Mouse (Mus musculus) thymus, postnatal 0 days (tissue): ENCODE data around the gene Olfr297. TPM values are rescaled to one million over a fixed set of nuclear protein-coding genes. Genes with fewer than 3 reads are reported as not detected.

ENCODE experiments used
- DNase-seq: peaks from one replicate; pipeline ENCODE4 v3.0.0-alpha.2; 2015; ENCODE audit warnings: low spot score
- polyA plus RNA-seq: library from polyadenylated mRNA; unstranded; fragments of >200 nt; fragmentation: Nextera tagmentation; extraction: Ambion mirVana; gene quantifications from 2 replicates; pipeline ENCODE4 v1.2.1, GENCODE M21; 2015

Gene Olfr297
- not detected in 2 replicates for polyA plus RNA-seq

DNA sequence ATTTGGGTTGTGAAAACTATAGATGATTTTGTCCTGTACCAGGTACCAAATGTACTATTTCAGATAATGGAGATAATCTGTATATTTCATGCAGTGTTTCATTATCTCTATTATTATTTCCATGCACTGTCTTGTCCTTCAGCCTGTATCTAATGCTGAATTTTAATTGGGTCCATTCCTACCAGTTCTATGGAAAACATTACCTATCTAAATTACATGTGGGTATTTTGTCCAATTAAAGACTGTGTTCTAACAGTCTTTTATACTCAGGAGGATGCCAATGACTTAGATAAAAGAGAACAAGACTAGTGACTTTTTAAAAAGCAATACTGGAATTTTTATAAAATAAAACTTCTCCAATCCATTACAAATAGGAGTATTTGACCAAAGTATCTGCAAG, at the start of gene Olfr297:
Olfr297 (plus strand) TSS at position 301 of the 400 bp plus-strand sequence.
- DNase-seq: no peak

DNA sequence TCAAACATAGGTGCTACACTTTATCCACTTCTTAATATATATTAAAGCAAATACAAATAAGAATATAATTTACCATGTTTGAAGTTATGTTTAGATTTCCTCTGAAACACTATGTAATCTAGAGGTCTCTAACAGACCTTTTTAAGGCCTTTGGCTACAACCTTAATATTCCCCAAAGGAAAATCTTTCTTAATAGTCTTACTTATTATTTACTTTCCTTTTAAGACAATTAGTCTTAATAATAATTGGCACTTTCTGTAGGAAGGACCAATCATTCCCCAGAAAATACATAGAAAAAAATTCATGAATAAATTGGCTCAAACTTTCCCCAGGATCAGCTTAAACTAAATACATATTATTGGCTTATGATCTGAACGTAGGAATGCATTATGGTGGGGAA, 27.4 kb upstream of the Olfr297 start, which contains the start of gene Olfr298:
Olfr298 (minus strand) TSS at position 101 of the 400 bp plus-strand sequence.
- DNase-seq: no peak

Other genes starting within 250 kb of the Olfr297 start
- gene Olfr310, start 242.8 kb upstream of the Olfr297 start, polyA plus RNA-seq: not detected in 2 replicates
- gene Olfr309, start 206.3 kb upstream of the Olfr297 start, polyA plus RNA-seq: not detected in 2 replicates
- not detected in 2 replicates for gene Olfr308, start 194.3 kb upstream of the Olfr297 start, polyA plus RNA-seq
- gene Olfr307, start 182.4 kb upstream of the Olfr297 start, polyA plus RNA-seq: not detected in 2 replicates
- gene Olfr305, start 153.0 kb upstream of the Olfr297 start, polyA plus RNA-seq: not detected in 2 replicates
- not detected in 2 replicates for gene Olfr304, start 133.3 kb upstream of the Olfr297 start, polyA plus RNA-seq
- not detected in 2 replicates for gene Olfr303, start 122.2 kb upstream of the Olfr297 start, polyA plus RNA-seq
- gene Olfr301, start 116.1 kb upstream of the Olfr297 start, polyA plus RNA-seq: not detected in 2 replicates
- not detected in 2 replicates for gene Olfr299, start 60.0 kb upstream of the Olfr297 start, polyA plus RNA-seq
- gene Olfr298, start 27.5 kb upstream of the Olfr297 start, polyA plus RNA-seq: not detected in 2 replicates
- not detected in 2 replicates for gene Olfr295, start 63.9 kb downstream of the Olfr297 start, polyA plus RNA-seq
- gene Olfr294, start 96.7 kb downstream of the Olfr297 start, polyA plus RNA-seq: not detected in 2 replicates
- not detected in 2 replicates for gene Olfr293, start 129.1 kb downstream of the Olfr297 start, polyA plus RNA-seq
- not detected in 2 replicates for gene Olfr292, start 168.4 kb downstream of the Olfr297 start, polyA plus RNA-seq